8 mouse cellular contexts compared by ENCODE assay signal in genomic region chr7:100492391-100493116, GRCm38 (mm10). TPM values are rescaled to one million over a fixed set of nuclear protein-coding genes. Genes with fewer than 3 reads are reported as not detected.
DNase-seq lines count a peak whose midpoint lies in the region; ATAC-seq and TF ChIP-seq lines count a peak whose summit lies in the region.

No protein-coding gene starts in this region.

- H3K4me2 ChIP-seq in heart, postnatal 0 days (ENCODE audit: low read depth, low read length) = peak overlapping the region; percentile 68
- H3K4me2 ChIP-seq in liver, postnatal 0 days (ENCODE audit: low read depth, low read length) = peak overlapping the region; percentile 93

- TF ChIP-seq POLR2A in bone marrow macrophage, adult 2 months (IDR thresholded peaks at IDR 0.05; ENCODE audit: borderline replicate concordance, low read depth, low read length) = no peak
- TF ChIP-seq POLR2A in small intestine, adult 2 months (IDR thresholded peaks at IDR 0.05; ENCODE audit: low read depth, low read length) = no peak

- peaks cover 9% of the 10 kb centered on the region; the same call in 1 of the 2 replicates for H3K36me3 ChIP-seq in heart, postnatal 0 days (replicated peaks; ENCODE audit: control insufficient read depth, insufficient read depth, low read length)
- H3K36me3 ChIP-seq in liver, postnatal 0 days (replicated peaks; ENCODE audit: insufficient read depth, low read length) = peaks cover 33% of the 10 kb centered on the region
- peaks cover 23% of the 10 kb centered on the region for H3K36me3 ChIP-seq in small intestine, adult 2 months (ENCODE audit: control insufficient read depth, insufficient read depth, low read length)

- peak overlapping the region; percentile 17; the same call in 1 of the 2 replicates for H3K27ac ChIP-seq in bone marrow macrophage, adult 2 months (ENCODE audit: insufficient read depth, low read depth, low read length)
- peak overlapping the region; percentile 80 for H3K27ac ChIP-seq in heart, postnatal 0 days (ENCODE audit: low read depth)
- peak overlapping the region; percentile 94 for H3K27ac ChIP-seq in liver, postnatal 0 days (ENCODE audit: low read depth)
- H3K27ac ChIP-seq in small intestine, adult 2 months (ENCODE audit: insufficient read depth, low read depth, low read length) = peak overlapping the region; percentile 81

- TF ChIP-seq EP300 in heart, postnatal 0 days (IDR thresholded peaks at IDR 0.05; ENCODE audit: low read depth) = no peak
- TF ChIP-seq EP300 in liver, postnatal 0 days (IDR thresholded peaks at IDR 0.05; ENCODE audit: low read depth) = no peak; the same call in 1 of the 2 replicates

- H3K9me3 ChIP-seq in heart, postnatal 0 days (replicated peaks; ENCODE audit: control insufficient read depth, low read length) = no peaks in the 10 kb centered on the region
- H3K9me3 ChIP-seq in liver, postnatal 0 days (ENCODE audit: low read length) = no peaks in the 10 kb centered on the region

- H3K4me1 ChIP-seq in bone marrow macrophage, adult 2 months (ENCODE audit: control insufficient read depth, insufficient read depth, low read length) = peaks cover 19% of the 10 kb centered on the region
- peaks cover 21% of the 10 kb centered on the region for H3K4me1 ChIP-seq in heart, postnatal 0 days (ENCODE audit: control insufficient read depth, insufficient read depth)
- H3K4me1 ChIP-seq in liver, postnatal 0 days (ENCODE audit: insufficient read depth) = peaks cover 40% of the 10 kb centered on the region
- peaks cover 16% of the 10 kb centered on the region for H3K4me1 ChIP-seq in small intestine, adult 2 months (ENCODE audit: control insufficient read depth, insufficient read depth, insufficient read length, low read length)

- TF ChIP-seq CTCF in bone marrow macrophage, adult 2 months (IDR thresholded peaks at IDR 0.05; ENCODE audit: low read depth, low read length) = no peak
- no peak for TF ChIP-seq CTCF in heart, postnatal 0 days (IDR thresholded peaks at IDR 0.05; ENCODE audit: low read depth)
- peak; percentile 19; the same call in 1 of the 2 replicates for TF ChIP-seq CTCF in liver, postnatal 0 days (IDR thresholded peaks at IDR 0.05; ENCODE audit: low read depth)
- peak; percentile 21; the same call in 1 of the 2 replicates for TF ChIP-seq CTCF in small intestine, adult 2 months (IDR thresholded peaks at IDR 0.05; ENCODE audit: extremely low read depth, insufficient read length, insufficient replicate concordance, low read depth, low read length)

- intact Hi-C loops in left cerebral cortex, postnatal 4 days (cut with DNase I) = no loop called here
- intact Hi-C loops in left cerebral cortex, postnatal 36 days (cut with DNase I) = no loop called here

- H3K9ac ChIP-seq in heart, postnatal 0 days (replicated peaks; ENCODE audit: low read depth, low read length) = peak overlapping the region; percentile 32
- peak overlapping the region; percentile 75 for H3K9ac ChIP-seq in liver, postnatal 0 days (replicated peaks)

- 7% methylated on average over 33 of the region's 36 CpGs for WGBS in heart, postnatal 0 days
- WGBS in liver, postnatal 0 days (ENCODE audit: insufficient replicate concordance) = 1% methylated on average over 34 of the region's 36 CpGs
- WGBS in small intestine, adult 2 months = 4% methylated on average over 36 of the region's 36 CpGs

- peak; percentile 30 for DNase-seq in left cerebral cortex, postnatal 4 days
- no peak for DNase-seq in left cerebral cortex, adult 11 months (ENCODE audit: low spot score)
- DNase-seq in heart, postnatal 0 days (ENCODE audit: low spot score) = no peak
- no peak for DNase-seq in liver, postnatal 0 days
- no peak for DNase-seq in layer of hippocampus, postnatal 36 days
- DNase-seq in left cerebral cortex, postnatal 36 days (ENCODE audit: low spot score in 2 of 2) = no peak

- peak overlapping the region; percentile 65 for H3K4me3 ChIP-seq in bone marrow macrophage, adult 2 months (ENCODE audit: insufficient read depth, low read length)
- peak overlapping the region; percentile 56 for H3K4me3 ChIP-seq in heart, postnatal 0 days (ENCODE audit: low read depth, low read length)
- H3K4me3 ChIP-seq in liver, postnatal 0 days (ENCODE audit: low read depth, low read length) = peak overlapping the region; percentile 82
- H3K4me3 ChIP-seq in small intestine, adult 2 months (ENCODE audit: low read depth, low read length) = peak overlapping the region; percentile 72

- no peaks in the 10 kb centered on the region for H3K27me3 ChIP-seq in heart, postnatal 0 days (ENCODE audit: control insufficient read depth, insufficient read depth, low read length)
- H3K27me3 ChIP-seq in liver, postnatal 0 days (ENCODE audit: insufficient read depth, low read length) = no peaks in the 10 kb centered on the region
- no peaks in the 10 kb centered on the region for H3K27me3 ChIP-seq in small intestine, adult 2 months (ENCODE audit: control insufficient read depth, insufficient read depth, low read length)

- 0 out of 2 replicates have a peak, but pooled peaks have one; percentile 0 for ATAC-seq in heart, postnatal 0 days (ENCODE audit: insufficient read depth, low read depth)
- peak; percentile 59 for ATAC-seq in liver, postnatal 0 days

RNA-seq across cellular contexts. Expression of gene Ucp2, which starts 0.6 kb away (rescaled TPM):
- total RNA-seq in left cerebral cortex, postnatal 4 days (2021) = 10 to 100 TPM; 46.2 to 47.2 TPM
- 1,592 and 1,654 TPM in 2 replicates for polyA plus RNA-seq in bone marrow macrophage, adult 2 months (2012; ENCODE audit: insufficient read depth, insufficient read length, missing spikeins)
- 71.4 and 234 TPM in 2 replicates for total RNA-seq in heart, postnatal 0 days (2014; rRNA removed; ENCODE audit: low replicate concordance)
- polyA plus RNA-seq in heart, postnatal 0 days (2015; fragmentation: Nextera tagmentation; extraction: Ambion mirVana) = 339 and 342 TPM in 2 replicates
- 530 and 545 TPM in 2 replicates for polyA plus RNA-seq in liver, postnatal 0 days (2015; fragmentation: Nextera tagmentation; extraction: Ambion mirVana)
- 597 and 876 TPM in 2 replicates for polyA plus RNA-seq in small intestine, adult 2 months (2012; rRNA removed)
- total RNA-seq in layer of hippocampus, postnatal 36 days (2021) = 10 to 100 TPM; 67.5 to 87.2 TPM
- 10 to 100 TPM; 76.5 to 90.0 TPM for total RNA-seq in left cerebral cortex, postnatal 36 days (2021)

RNA-seq across cellular contexts. Expression of gene Ucp3, which starts 19.8 kb away (rescaled TPM):
- under 1 TPM in 1 of 2 experiments, not detected in 1; 0.28 TPM for total RNA-seq in left cerebral cortex, postnatal 4 days (2021)
- polyA plus RNA-seq in bone marrow macrophage, adult 2 months (2012; ENCODE audit: insufficient read depth, insufficient read length, missing spikeins) = not detected in 2 replicates
- total RNA-seq in heart, postnatal 0 days (2014; rRNA removed; ENCODE audit: low replicate concordance) = 0.12 and 15.6 TPM in 2 replicates
- polyA plus RNA-seq in heart, postnatal 0 days (2015; fragmentation: Nextera tagmentation; extraction: Ambion mirVana) = 17.6 and 23.3 TPM in 2 replicates
- polyA plus RNA-seq in liver, postnatal 0 days (2015; fragmentation: Nextera tagmentation; extraction: Ambion mirVana) = 0.08 and 0.21 TPM in 2 replicates
- polyA plus RNA-seq in small intestine, adult 2 months (2012; rRNA removed) = 0.11 and 0.23 TPM in 2 replicates
- total RNA-seq in layer of hippocampus, postnatal 36 days (2021) = 1 to 10 TPM; 1.3 to 2.5 TPM
- total RNA-seq in left cerebral cortex, postnatal 36 days (2021) = 1 to 10 TPM; 2.3 to 2.8 TPM

RNA-seq across cellular contexts. Expression of gene Dnajb13, which starts 22.2 kb away (rescaled TPM):
- total RNA-seq in left cerebral cortex, postnatal 4 days (2021) = under 1 TPM; 0.38 to 0.62 TPM
- polyA plus RNA-seq in bone marrow macrophage, adult 2 months (2012; ENCODE audit: insufficient read depth, insufficient read length, missing spikeins) = 0.63 and 1.5 TPM in 2 replicates
- not detected in 2 replicates for total RNA-seq in heart, postnatal 0 days (2014; rRNA removed; ENCODE audit: low replicate concordance)
- 0.07 and 0.52 TPM in 2 replicates for polyA plus RNA-seq in heart, postnatal 0 days (2015; fragmentation: Nextera tagmentation; extraction: Ambion mirVana)
- 1.0 and 1.8 TPM in 2 replicates for polyA plus RNA-seq in liver, postnatal 0 days (2015; fragmentation: Nextera tagmentation; extraction: Ambion mirVana)
- polyA plus RNA-seq in small intestine, adult 2 months (2012; rRNA removed) = 0.29 and 0.49 TPM in 2 replicates
- under 1 TPM; 0.43 to 0.50 TPM for total RNA-seq in layer of hippocampus, postnatal 36 days (2021)
- under 1 TPM; 0.39 to 0.45 TPM for total RNA-seq in left cerebral cortex, postnatal 36 days (2021)

RNA-seq across cellular contexts. Expression of gene Coa4, which starts 44.3 kb away (rescaled TPM):
- 1 to 10 TPM; 8.9 to 9.0 TPM for total RNA-seq in left cerebral cortex, postnatal 4 days (2021)
- polyA plus RNA-seq in bone marrow macrophage, adult 2 months (2012; ENCODE audit: insufficient read depth, insufficient read length, missing spikeins) = 25.9 and 29.7 TPM in 2 replicates
- 4.3 and 9.0 TPM in 2 replicates for total RNA-seq in heart, postnatal 0 days (2014; rRNA removed; ENCODE audit: low replicate concordance)
- polyA plus RNA-seq in heart, postnatal 0 days (2015; fragmentation: Nextera tagmentation; extraction: Ambion mirVana) = 21.1 and 26.5 TPM in 2 replicates
- 11.9 and 12.4 TPM in 2 replicates for polyA plus RNA-seq in liver, postnatal 0 days (2015; fragmentation: Nextera tagmentation; extraction: Ambion mirVana)
- 9.4 and 14.8 TPM in 2 replicates for polyA plus RNA-seq in small intestine, adult 2 months (2012; rRNA removed)
- total RNA-seq in layer of hippocampus, postnatal 36 days (2021) = 10 to 100 TPM in 1 of 2 experiments, 1 to 10 TPM in 1; 8.3 to 10.8 TPM
- 10 to 100 TPM in 1 of 2 experiments, 1 to 10 TPM in 1; 8.5 to 10.8 TPM for total RNA-seq in left cerebral cortex, postnatal 36 days (2021)

Comparison
In these comparisons a context has a peak if more than half of its experiments do, and no peak if none do; other contexts are left out.
1. H3K27ac ChIP-seq: peak in every context shown above with its lines; median percentile 94 in liver, postnatal 0 days; 81 in small intestine, adult 2 months; 80 in heart, postnatal 0 days; 17 in bone marrow macrophage, adult 2 months.
2. CTCF ChIP-seq: peak in liver, postnatal 0 days (single experiment) and small intestine, adult 2 months (single experiment); none in bone marrow macrophage, adult 2 months (single experiment) and heart, postnatal 0 days (single experiment).
3. Peak in every context shown above with its lines, with median percentiles within 50 percentile points of each other: H3K4me3 ChIP-seq.